Mouse (Mus musculus): ENCODE data around the gene Serpina1b. TPM values are rescaled to one million over a fixed set of nuclear protein-coding genes. Genes with fewer than 3 reads are reported as not detected.
"Not testable (repeated sequence)": the region's sequence is repeated elsewhere in the genome, so short reads cannot be mapped to it uniquely, and the experiment has no call there.

Gene Serpina1b
- 10 to 100 TPM in 1 of 2 experiments, 1 to 10 TPM in 1; 2.0 to 25.0 TPM for total RNA-seq (2021)
- long read RNA-seq, experiment 1: 0 reads
- long read RNA-seq, experiment 2, partial matches to known transcripts: 0 of 2 reads
- long read RNA-seq, experiment 2, other reads (novel, unspliced or antisense): 1 of 2 reads

GRCm38 (mm10) chr12:103830273-103830672, at the start of gene Serpina1b:
Gene Serpina1b, minus strand, starts transcription at chr12:103830373.
- not testable (repeated sequence) for DNase-seq (ENCODE audit: low spot score in 2 of 2)

- not testable (repeated sequence) for DNase-seq (ENCODE audit: low spot score in 2 of 2)
Observed at GRCm38 (mm10) chr12:103866873-103867272, 36.7 kb upstream of the Serpina1b start.

- DNase-seq (ENCODE audit: low spot score in 2 of 2): not testable (repeated sequence)
Observed at GRCm38 (mm10) chr12:103863101-103863974, 33.2 kb upstream of the Serpina1b start, which contains the start of gene Serpina1a. Gene Serpina1a, minus strand, starts transcription at chr12:103863562.

- no peak for DNase-seq (ENCODE audit: low spot score in 2 of 2)
Observed at GRCm38 (mm10) chr12:103860976-103861375, 30.8 kb upstream of the Serpina1b start.

- not testable (repeated sequence) for DNase-seq (ENCODE audit: low spot score in 2 of 2)
Observed at GRCm38 (mm10) chr12:103860571-103860970, 30.4 kb upstream of the Serpina1b start.

GRCm38 (mm10) chr12:103859584-103859983, 29.4 kb upstream of the Serpina1b start:
- not testable (repeated sequence) for DNase-seq (ENCODE audit: low spot score in 2 of 2)

GRCm38 (mm10) chr12:103853032-103853431, 22.9 kb upstream of the Serpina1b start:
- DNase-seq (ENCODE audit: low spot score in 2 of 2): not testable (repeated sequence)

GRCm38 (mm10) chr12:103827661-103828372, 2.4 kb downstream of the Serpina1b start:
- DNase-seq (ENCODE audit: low spot score in 2 of 2): not testable (repeated sequence)

- DNase-seq (ENCODE audit: low spot score in 2 of 2): not testable (repeated sequence)
Observed at GRCm38 (mm10) chr12:103823826-103824225, 6.3 kb downstream of the Serpina1b start.

- DNase-seq (ENCODE audit: low spot score in 2 of 2): not testable (repeated sequence)
Observed at GRCm38 (mm10) chr12:103773246-103773851, 56.8 kb downstream of the Serpina1b start, which contains the start of gene Serpina1d. Gene Serpina1d, minus strand, starts transcription at chr12:103773592.

GRCm38 (mm10) chr12:103770597-103770996, 59.6 kb downstream of the Serpina1b start:
- DNase-seq (ENCODE audit: low spot score in 2 of 2): not testable (repeated sequence)

- not testable (repeated sequence) for DNase-seq (ENCODE audit: low spot score in 2 of 2)
Observed at GRCm38 (mm10) chr12:103763083-103763482, 67.1 kb downstream of the Serpina1b start.

GRCm38 (mm10) chr12:103760316-103760715, 69.9 kb downstream of the Serpina1b start:
- DNase-seq (ENCODE audit: low spot score in 2 of 2): not testable (repeated sequence)

- not testable (repeated sequence) for DNase-seq (ENCODE audit: low spot score in 2 of 2)
Observed at GRCm38 (mm10) chr12:103745957-103746356, 84.2 kb downstream of the Serpina1b start.

GRCm38 (mm10) chr12:103737791-103738580, 92.2 kb downstream of the Serpina1b start:
- DNase-seq (ENCODE audit: low spot score in 2 of 2): not testable (repeated sequence)

GRCm38 (mm10) chr12:103735566-103735965, 94.6 kb downstream of the Serpina1b start:
- not testable (repeated sequence) for DNase-seq (ENCODE audit: low spot score in 2 of 2)

GRCm38 (mm10) chr12:103735101-103735500, 95.1 kb downstream of the Serpina1b start:
- not testable (repeated sequence) for DNase-seq (ENCODE audit: low spot score in 2 of 2)

GRCm38 (mm10) chr12:103711537-103711936, 118.6 kb downstream of the Serpina1b start:
- no peak for DNase-seq (ENCODE audit: low spot score in 2 of 2)

- no peak for DNase-seq (ENCODE audit: low spot score in 2 of 2)
Observed at GRCm38 (mm10) chr12:103710405-103710804, 119.8 kb downstream of the Serpina1b start.

- DNase-seq (ENCODE audit: low spot score in 2 of 2): no peak
Observed at GRCm38 (mm10) chr12:103706113-103706512, 124.1 kb downstream of the Serpina1b start.

Measured in gastrocnemius, postnatal 4 days (tissue).